Mouse (Mus musculus) liver, adult 2 months (tissue): ENCODE data around the gene Gm2115.

Experiments used
- CTCF ChIP-seq: fragments of 200-500 bp; IDR thresholded peaks from 2 replicates; pipeline ENCODE4 v1.5.1; 2011; ENCODE audit warnings: low read depth, low read length, control low read depth
- POLR2A ChIP-seq: fragments of 200-500 bp; IDR thresholded peaks from 2 replicates; pipeline ENCODE4 v1.6.1; 2011; ENCODE audit warnings: low read length, control low read depth; ENCODE audit not compliant: insufficient read depth; ENCODE audit errors: extremely low read depth

DNA sequence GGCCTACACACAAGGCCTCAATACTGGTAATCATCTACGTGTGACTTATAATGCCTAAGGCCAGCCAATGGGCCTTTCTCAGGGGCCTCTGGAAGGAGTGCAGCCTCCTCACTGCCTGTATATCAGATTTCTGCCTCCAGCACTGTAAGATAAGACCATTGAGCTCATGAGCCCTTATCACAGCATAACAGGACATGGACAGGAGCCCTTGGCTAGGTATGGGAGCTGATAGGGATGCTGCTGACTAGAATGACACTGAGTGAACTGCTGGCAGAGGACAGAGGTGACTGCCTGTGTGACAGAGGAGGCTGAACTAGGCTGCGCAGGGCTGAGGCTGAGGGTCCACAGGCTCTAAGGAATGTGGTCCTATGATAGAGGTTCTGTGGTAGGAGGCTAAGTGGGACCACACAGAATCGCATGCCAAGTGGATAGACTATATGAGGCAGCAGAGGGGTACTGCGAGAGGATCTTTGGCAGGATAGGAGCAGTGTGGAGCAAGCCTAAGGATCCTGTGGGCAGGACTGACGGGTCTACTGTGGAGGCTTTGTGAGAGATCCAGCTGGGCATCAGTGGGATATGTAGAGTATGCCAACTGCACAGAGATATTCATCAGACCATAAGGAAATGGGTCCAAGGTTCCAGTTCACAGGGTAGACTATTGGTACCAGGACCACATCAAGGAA lies 58.5 kb downstream of the Gm2115 start:
- no peak for TF ChIP-seq CTCF
- no peak for TF ChIP-seq POLR2A
